Mouse (Mus musculus) hindbrain, embryonic 12.5 days (tissue): ENCODE measurements around the gene Esp31. TPM values are rescaled to one million over a fixed set of nuclear protein-coding genes. Genes with fewer than 3 reads are reported as not detected.

Experiments
- ATAC-seq: fragments of 200-750 bp; cut with Nextera tagmentation; 2 replicates; pipeline ENCODE4 v1.8.0; 2017; ENCODE audit warnings: moderate TSS enrichment; ENCODE audit not compliant: low FRiP score
- H3K27ac ChIP-seq: fragments of 300-500 bp; sonication (generic); 2 replicates; pipeline ENCODE4 v1.5.1; 2016; ENCODE audit warnings: mild to moderate bottlenecking
- H3K27me3 ChIP-seq: fragments of 300-500 bp; sonication (generic); 2 replicates; pipeline ENCODE4 v1.6.1; 2016; ENCODE audit warnings: mild to moderate bottlenecking
- H3K36me3 ChIP-seq: fragments of 300-500 bp; sonication (generic); 2 replicates; pipeline ENCODE4 v1.6.1; 2016; ENCODE audit warnings: mild to moderate bottlenecking
- H3K4me1 ChIP-seq: fragments of 300-500 bp; sonication (generic); 2 replicates; pipeline ENCODE4 v1.6.1; 2016
- H3K4me2 ChIP-seq: fragments of 300-500 bp; sonication (generic); replicated peaks from 2 replicates; pipeline ENCODE4 v1.6.1; 2016; ENCODE audit warnings: mild to moderate bottlenecking
- H3K4me3 ChIP-seq: fragments of 300-500 bp; sonication (generic); 2 replicates; pipeline ENCODE4 v1.5.1; 2016; ENCODE audit warnings: mild to moderate bottlenecking
- H3K9ac ChIP-seq: fragments of 300-500 bp; sonication (generic); 2 replicates; pipeline ENCODE4 v1.6.1; 2016; ENCODE audit warnings: mild to moderate bottlenecking, moderate library complexity
- H3K9me3 ChIP-seq: fragments of 300-500 bp; sonication (generic); replicated peaks from 2 replicates; pipeline ENCODE4 v1.6.1; 2016; ENCODE audit warnings: mild to moderate bottlenecking
- WGBS: fragments of 180-500 bp; shearing (Covaris S2); methylation state at CpG from one replicate; pipeline ENCODE4 v1.1.7; 2016; 5-methylcytosine and 5-hydroxymethylcytosine counted together
- polyA plus RNA-seq: library from polyadenylated mRNA; unstranded; fragments of >200 nt; fragmentation: Nextera tagmentation; extraction: Ambion mirVana; gene quantifications from 2 replicates; pipeline ENCODE4 v1.2.1, GENCODE M21; 2016

Gene Esp31
- polyA plus RNA-seq, result not detected in 2 replicates

DNA sequence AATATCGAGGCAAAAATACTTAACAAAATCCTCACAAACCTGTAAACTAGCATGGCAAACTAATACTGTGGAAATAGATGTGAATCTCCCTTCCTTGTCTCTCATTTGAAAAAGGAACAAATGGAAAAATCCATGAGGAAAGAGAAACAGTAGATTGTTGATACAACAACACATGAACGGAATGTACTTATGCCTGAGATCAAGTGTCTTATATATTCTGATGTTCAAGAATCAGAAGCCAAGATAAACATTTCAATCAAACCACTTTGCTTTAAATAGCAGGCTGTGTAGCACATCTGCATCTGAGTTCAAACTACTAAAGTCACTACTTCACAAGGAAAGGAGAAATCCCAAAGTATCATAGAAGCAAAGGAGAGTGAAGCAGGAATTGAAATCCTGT is at the start of gene Esp31:
Esp31 (plus strand) TSS at position 301 of the 400 bp plus-strand sequence.
- peaks cover 15% of the 10 kb centered on the region for H3K9me3 ChIP-seq
- H3K4me3 ChIP-seq, result no peak within 1 kb of the TSS
- H3K36me3 ChIP-seq, result no peaks in the 10 kb centered on the region
- no peak within 1 kb of the TSS for H3K9ac ChIP-seq
- no peak within 1 kb of the TSS for H3K4me2 ChIP-seq
- WGBS, result 88% methylated on average over 2 of the region's 2 CpGs
- no peaks in the 10 kb centered on the region for H3K4me1 ChIP-seq
- ATAC-seq, result no peak
- no peaks in the 10 kb centered on the region for H3K27me3 ChIP-seq
- H3K27ac ChIP-seq, result no peak within 1 kb of the TSS

Other genes starting within 250 kb of the Esp31 start
- not detected in 2 replicates for gene Esp36, start 219.3 kb upstream of the Esp31 start, polyA plus RNA-seq
- gene Esp34, start 85.3 kb upstream of the Esp31 start, polyA plus RNA-seq, result not detected in 2 replicates